Mouse (Mus musculus) limb, embryonic 15.5 days (tissue): ENCODE data around the gene Smpd3. TPM values are rescaled to one million over a fixed set of nuclear protein-coding genes. Genes with fewer than 3 reads are reported as not detected.
A peak's percentile ranks its signal among the peaks of the same experiment; 100 is the strongest.

Experiments used
- ATAC-seq: fragments of 200-750 bp; cut with Nextera tagmentation; 2 replicates; pipeline ENCODE4 v1.8.0; 2017; ENCODE audit warnings: low read depth, moderate TSS enrichment; ENCODE audit not compliant: insufficient number of reproducible peaks, low FRiP score, low TSS enrichment
- H3K27ac ChIP-seq: fragments of 300-500 bp; sonication (generic); 2 replicates; pipeline ENCODE4 v1.5.1; 2015; ENCODE audit warnings: moderate library complexity, mild to moderate bottlenecking, inconsistent platforms
- H3K27me3 ChIP-seq: fragments of 300-500 bp; sonication (generic); 2 replicates; pipeline ENCODE4 v1.6.1; 2015; ENCODE audit warnings: inconsistent platforms
- H3K36me3 ChIP-seq: fragments of 300-500 bp; sonication (generic); 2 replicates; pipeline ENCODE4 v1.6.1; 2015; ENCODE audit warnings: inconsistent platforms
- H3K4me1 ChIP-seq: fragments of 300-500 bp; sonication (generic); 2 replicates; pipeline ENCODE4 v1.6.1; 2015; ENCODE audit warnings: inconsistent platforms
- H3K4me2 ChIP-seq: fragments of 300-500 bp; sonication (generic); 2 replicates; pipeline ENCODE4 v1.6.1; 2015; ENCODE audit warnings: mild to moderate bottlenecking, inconsistent platforms
- H3K4me3 ChIP-seq: fragments of 300-500 bp; sonication (generic); 2 replicates; pipeline ENCODE4 v1.5.1; 2015; ENCODE audit warnings: mild to moderate bottlenecking, inconsistent platforms
- H3K9ac ChIP-seq: fragments of 300-500 bp; sonication (generic); 2 replicates; pipeline ENCODE4 v1.6.1; 2015; ENCODE audit warnings: inconsistent platforms
- H3K9me3 ChIP-seq: fragments of 300-500 bp; sonication (generic); 2 replicates; pipeline ENCODE4 v1.6.1; 2016; ENCODE audit warnings: inconsistent platforms
- WGBS: fragments of 180-500 bp; shearing (Covaris S2); methylation state at CpG from one replicate; pipeline ENCODE4 v1.1.7; 2015; 5-methylcytosine and 5-hydroxymethylcytosine counted together
- polyA plus RNA-seq: library from polyadenylated mRNA; unstranded; fragments of >200 nt; fragmentation: Nextera tagmentation; extraction: Ambion mirVana; gene quantifications from 2 replicates; pipeline ENCODE4 v1.2.1, GENCODE M21; 2015

Gene Smpd3
- polyA plus RNA-seq, 1 experiment from 2014 or later = 28.3 TPM

- H3K4me1 ChIP-seq = no peaks in the 10 kb centered on the region
- no peak overlapping the region for H3K4me2 ChIP-seq
- no peak overlapping the region for H3K9ac ChIP-seq
- H3K27ac ChIP-seq = no peak overlapping the region
- no peaks in the 10 kb centered on the region for H3K9me3 ChIP-seq
- H3K27me3 ChIP-seq = no peaks in the 10 kb centered on the region
- WGBS = 61% methylated on average over 2 of the region's 2 CpGs
- H3K4me3 ChIP-seq = no peak overlapping the region
- no peak for ATAC-seq
- no peaks in the 10 kb centered on the region for H3K36me3 ChIP-seq
Observed at GRCm38 (mm10) chr8:106351135-106351534, 13.3 kb upstream of the Smpd3 start.

- Histone ChIP-seq H3K27me3 (no peaks in the 10 kb centered on the region), H3K9ac (no peak overlapping the region), H3K27ac (no peak overlapping the region), H3K9me3 (no peaks in the 10 kb centered on the region), H3K4me1 (no peaks in the 10 kb centered on the region), H3K36me3 (no peaks in the 10 kb centered on the region), H3K4me2 (no peak overlapping the region), H3K4me3 (no peak overlapping the region)
- ATAC-seq = no peak
- WGBS = 74% methylated on average over 11 of the region's 11 CpGs
Observed at GRCm38 (mm10) chr8:106349398-106349797, 11.6 kb upstream of the Smpd3 start.

GRCm38 (mm10) chr8:106346123-106346522, 8.3 kb upstream of the Smpd3 start:
- Histone ChIP-seq H3K4me2 (no peak overlapping the region), H3K9ac (no peak overlapping the region), H3K36me3 (no peaks in the 10 kb centered on the region), H3K4me1 (no peaks in the 10 kb centered on the region), H3K27me3 (no peaks in the 10 kb centered on the region), H3K9me3 (no peaks in the 10 kb centered on the region), H3K27ac (no peak overlapping the region), H3K4me3 (no peak overlapping the region)
- no peak for ATAC-seq
- WGBS = 68% methylated on average over 6 of the region's 6 CpGs

GRCm38 (mm10) chr8:106343471-106343870, 5.7 kb upstream of the Smpd3 start:
- Histone ChIP-seq H3K27ac (no peak overlapping the region), H3K36me3 (no peaks in the 10 kb centered on the region), H3K4me2 (no peak overlapping the region), H3K9ac (no peak overlapping the region), H3K4me1 (no peaks in the 10 kb centered on the region), H3K9me3 (no peaks in the 10 kb centered on the region), H3K27me3 (no peaks in the 10 kb centered on the region), H3K4me3 (no peak overlapping the region)
- no peak for ATAC-seq
- 63% methylated on average over 5 of the region's 5 CpGs for WGBS

GRCm38 (mm10) chr8:106342828-106343227, 5.0 kb upstream of the Smpd3 start:
- Histone ChIP-seq H3K4me2 (no peak overlapping the region), H3K4me3 (no peak overlapping the region), H3K36me3 (no peaks in the 10 kb centered on the region), H3K9ac (no peak overlapping the region), H3K9me3 (no peaks in the 10 kb centered on the region), H3K27ac (no peak overlapping the region), H3K27me3 (no peaks in the 10 kb centered on the region), H3K4me1 (peaks cover 4% of the 10 kb centered on the region; the same call in 1 of the 2 replicates)
- 58% methylated on average over 7 of the region's 7 CpGs for WGBS
- no peak for ATAC-seq

GRCm38 (mm10) chr8:106338741-106339209, 987 bp upstream of the Smpd3 start:
- Histone ChIP-seq H3K4me3 (peak overlapping the region; percentile 51), H3K9ac (no peak overlapping the region), H3K27ac (no peak overlapping the region), H3K4me1 (peaks cover 19% of the 10 kb centered on the region; the same call in 1 of the 2 replicates), H3K36me3 (no peaks in the 10 kb centered on the region), H3K9me3 (no peaks in the 10 kb centered on the region), H3K4me2 (peak overlapping the region; percentile 69), H3K27me3 (peaks cover 36% of the 10 kb centered on the region)
- 36% methylated on average over 8 of the region's 8 CpGs for WGBS
- no peak for ATAC-seq

- peak overlapping the region; percentile 21 for H3K4me3 ChIP-seq
- H3K36me3 ChIP-seq = no peaks in the 10 kb centered on the region
- H3K27me3 ChIP-seq = peaks cover 36% of the 10 kb centered on the region
- WGBS = 3% methylated on average over 41 of the region's 41 CpGs
- H3K9ac ChIP-seq = no peak overlapping the region
- H3K27ac ChIP-seq = no peak overlapping the region
- ATAC-seq = no peak
- peaks cover 19% of the 10 kb centered on the region; the same call in 1 of the 2 replicates for H3K4me1 ChIP-seq
- H3K4me2 ChIP-seq = peak overlapping the region; percentile 12; the same call in 1 of the 2 replicates
- no peaks in the 10 kb centered on the region for H3K9me3 ChIP-seq
Observed at GRCm38 (mm10) chr8:106336561-106336960, 1.2 kb downstream of the Smpd3 start.

- ATAC-seq = no peak
- no peaks in the 10 kb centered on the region for H3K9me3 ChIP-seq
- H3K9ac ChIP-seq = no peak overlapping the region
- no peak overlapping the region for H3K27ac ChIP-seq
- no peak overlapping the region for H3K4me2 ChIP-seq
- peak overlapping the region; percentile 21; the same call in 1 of the 2 replicates for H3K4me3 ChIP-seq
- WGBS = 78% methylated on average over 4 of the region's 4 CpGs
- H3K27me3 ChIP-seq = peaks cover 36% of the 10 kb centered on the region
- H3K4me1 ChIP-seq = peaks cover 19% of the 10 kb centered on the region; the same call in 1 of the 2 replicates
- H3K36me3 ChIP-seq = no peaks in the 10 kb centered on the region
Observed at GRCm38 (mm10) chr8:106336031-106336430, 1.8 kb downstream of the Smpd3 start.

- H3K36me3 ChIP-seq = no peaks in the 10 kb centered on the region
- H3K9me3 ChIP-seq = no peaks in the 10 kb centered on the region
- 61% methylated on average over 4 of the region's 4 CpGs for WGBS
- no peak overlapping the region for H3K27ac ChIP-seq
- H3K9ac ChIP-seq = no peak overlapping the region
- H3K4me3 ChIP-seq = no peak overlapping the region
- no peak for ATAC-seq
- H3K27me3 ChIP-seq = peaks cover 36% of the 10 kb centered on the region
- peaks cover 19% of the 10 kb centered on the region; the same call in 1 of the 2 replicates for H3K4me1 ChIP-seq
- no peak overlapping the region for H3K4me2 ChIP-seq
Observed at GRCm38 (mm10) chr8:106335196-106335595, 2.6 kb downstream of the Smpd3 start.

GRCm38 (mm10) chr8:106333346-106333745, 4.4 kb downstream of the Smpd3 start:
- no peak overlapping the region for H3K4me3 ChIP-seq
- H3K27ac ChIP-seq = no peak overlapping the region
- H3K27me3 ChIP-seq = peaks cover 36% of the 10 kb centered on the region
- no peaks in the 10 kb centered on the region for H3K9me3 ChIP-seq
- WGBS = 43% methylated on average over 8 of the region's 8 CpGs
- no peak overlapping the region for H3K4me2 ChIP-seq
- H3K36me3 ChIP-seq = no peaks in the 10 kb centered on the region
- no peak for ATAC-seq
- no peak overlapping the region for H3K9ac ChIP-seq
- peaks cover 19% of the 10 kb centered on the region; the same call in 1 of the 2 replicates for H3K4me1 ChIP-seq

GRCm38 (mm10) chr8:106332498-106332897, 5.3 kb downstream of the Smpd3 start:
- WGBS = 55% methylated on average over 4 of the region's 4 CpGs
- ATAC-seq = no peak
- no peaks in the 10 kb centered on the region for H3K9me3 ChIP-seq
- no peak overlapping the region for H3K27ac ChIP-seq
- no peak overlapping the region for H3K4me3 ChIP-seq
- no peak overlapping the region for H3K4me2 ChIP-seq
- H3K9ac ChIP-seq = no peak overlapping the region
- peaks cover 12% of the 10 kb centered on the region; the same call in 1 of the 2 replicates for H3K4me1 ChIP-seq
- H3K36me3 ChIP-seq = no peaks in the 10 kb centered on the region
- H3K27me3 ChIP-seq = peaks cover 34% of the 10 kb centered on the region

- H3K4me3 ChIP-seq = no peak overlapping the region
- H3K27me3 ChIP-seq = no peaks in the 10 kb centered on the region
- H3K36me3 ChIP-seq = no peaks in the 10 kb centered on the region
- H3K27ac ChIP-seq = no peak overlapping the region
- WGBS = 74% methylated on average over 4 of the region's 4 CpGs
- H3K9me3 ChIP-seq = no peaks in the 10 kb centered on the region
- H3K9ac ChIP-seq = no peak overlapping the region
- no peaks in the 10 kb centered on the region for H3K4me1 ChIP-seq
- no peak for ATAC-seq
- H3K4me2 ChIP-seq = no peak overlapping the region
Observed at GRCm38 (mm10) chr8:106326624-106327023, 11.2 kb downstream of the Smpd3 start.

GRCm38 (mm10) chr8:106321434-106321833, 16.4 kb downstream of the Smpd3 start:
- ATAC-seq = no peak
- 82% methylated on average over 7 of the region's 7 CpGs for WGBS
- no peak overlapping the region for H3K9ac ChIP-seq
- no peaks in the 10 kb centered on the region for H3K4me1 ChIP-seq
- H3K36me3 ChIP-seq = no peaks in the 10 kb centered on the region
- H3K27me3 ChIP-seq = no peaks in the 10 kb centered on the region
- H3K4me3 ChIP-seq = no peak overlapping the region
- no peak overlapping the region for H3K4me2 ChIP-seq
- no peaks in the 10 kb centered on the region for H3K9me3 ChIP-seq
- no peak overlapping the region for H3K27ac ChIP-seq
